Mouse (Mus musculus) G1E-ER4 (cell line): ENCODE measurements around the gene B3gat3. TPM values are rescaled to one million over a fixed set of nuclear protein-coding genes. Genes with fewer than 3 reads are reported as not detected.

Source experiments
- GATA1 ChIP-seq: IDR thresholded peaks from one replicate; pipeline ENCODE4 v1.8.0; 2012; ENCODE audit warnings: low read length, inconsistent platforms
- polyA plus RNA-seq: library from polyadenylated mRNA; stranded (reverse); fragments of >175 nt; gene quantifications from 2 replicates; pipeline ENCODE4 v1.2.3, GENCODE M21; 2012

The B3gat3 gene
- polyA plus RNA-seq: 110 and 120 TPM in 2 replicates

DNA sequence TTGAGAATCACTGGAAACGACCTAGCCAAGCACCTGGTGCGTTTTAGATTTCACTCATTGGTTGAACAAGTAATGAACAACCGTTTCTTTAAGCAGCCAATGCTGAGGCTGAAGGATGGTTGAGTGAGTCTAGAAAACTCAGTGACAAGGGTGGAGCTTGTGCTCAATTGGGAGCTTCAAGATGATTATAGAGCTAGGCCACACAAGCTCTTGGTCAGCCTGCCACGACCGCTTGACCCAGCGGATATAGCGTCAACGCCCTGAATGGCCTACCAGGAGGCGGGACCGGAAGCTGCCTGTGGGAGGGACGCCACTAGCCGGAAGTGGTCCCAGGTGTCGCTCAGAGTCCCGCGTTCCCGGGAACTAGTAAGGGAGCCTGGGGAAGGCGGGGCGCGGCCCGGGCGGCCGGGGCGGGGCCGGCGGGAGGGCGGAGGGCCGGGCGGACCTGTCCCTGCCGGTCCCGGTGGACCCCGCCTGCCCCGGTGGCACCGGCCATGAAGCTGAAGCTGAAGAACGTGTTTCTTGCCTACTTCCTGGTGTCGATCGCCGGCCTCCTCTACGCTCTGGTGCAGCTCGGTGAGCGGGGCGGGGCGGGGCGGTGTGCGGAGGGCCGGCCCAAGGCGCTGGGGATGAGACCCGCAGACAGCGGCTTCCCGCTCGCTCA, at the start of gene B3gat3:
B3gat3 (plus strand) TSS at position 302 of the 664 bp plus-strand sequence.
- TF ChIP-seq GATA1: no peak

DNA sequence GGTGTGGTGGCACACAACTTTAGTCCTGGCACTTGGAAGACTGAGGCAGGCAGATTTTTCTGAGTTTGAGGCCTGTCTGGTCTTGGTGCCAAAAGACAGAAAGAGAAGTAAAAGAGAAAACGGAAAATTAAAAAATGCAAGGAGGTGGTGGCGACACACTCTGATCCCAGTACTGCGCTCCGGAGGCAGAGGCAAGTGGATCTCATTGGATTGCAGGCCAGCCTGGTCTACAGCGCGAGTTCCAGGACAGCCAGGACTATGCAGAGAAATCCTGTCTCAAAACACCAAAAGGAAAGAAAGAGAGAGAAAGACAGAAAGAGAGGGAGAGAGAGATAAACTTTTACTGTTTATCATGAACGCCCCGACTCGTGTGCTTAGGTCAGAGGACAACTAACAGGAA, 49.3 kb upstream of the B3gat3 start:
- TF ChIP-seq GATA1: no peak

DNA sequence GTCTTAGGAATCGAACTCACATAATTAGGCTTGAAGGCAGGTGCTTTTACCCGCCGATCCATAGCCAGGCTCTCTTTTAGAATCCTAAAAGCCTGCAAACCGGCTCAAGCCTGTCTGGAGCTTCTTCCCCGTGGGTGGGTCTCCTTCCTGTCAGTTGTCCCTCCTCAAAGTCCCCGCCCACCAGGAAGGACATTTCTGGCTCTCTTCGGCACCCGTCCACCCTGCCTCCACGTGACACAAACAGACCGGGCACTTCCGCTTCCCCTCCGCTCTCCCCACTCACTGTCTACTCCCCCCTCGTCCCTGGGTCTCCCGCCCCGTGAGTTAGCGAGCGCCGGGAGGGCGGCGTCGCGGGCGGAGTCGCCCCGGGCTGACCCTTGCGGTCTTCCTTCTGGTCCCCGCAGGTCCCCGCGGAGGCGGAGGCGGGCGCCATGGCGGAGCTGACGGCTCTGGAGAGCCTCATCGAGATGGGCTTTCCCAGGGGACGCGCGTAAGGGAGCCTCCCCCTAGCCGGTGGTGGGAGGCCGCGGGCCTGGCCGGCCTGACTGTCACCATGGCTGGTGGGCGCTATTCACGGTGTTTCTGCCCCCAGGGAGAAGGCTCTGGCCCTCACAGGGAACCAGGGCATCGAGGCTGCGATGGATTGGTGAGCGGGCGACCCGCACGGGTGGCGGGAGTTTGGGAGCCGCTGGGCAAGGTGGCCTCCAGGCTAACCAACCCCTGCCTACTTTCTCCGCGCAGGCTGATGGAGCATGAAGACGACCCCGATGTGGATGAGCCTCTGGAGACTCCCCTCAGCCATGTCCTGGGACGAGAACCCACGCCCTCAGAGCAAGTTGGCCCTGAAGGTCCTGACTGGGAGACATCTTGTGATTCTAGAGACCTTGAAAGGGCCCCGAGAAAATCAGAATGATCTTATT, 48.6 kb upstream of the B3gat3 start, which contains the start of gene Ubxn1:
Ubxn1 (plus strand) TSS at position 230 of the 920 bp plus-strand sequence.
- no peak for TF ChIP-seq GATA1

DNA sequence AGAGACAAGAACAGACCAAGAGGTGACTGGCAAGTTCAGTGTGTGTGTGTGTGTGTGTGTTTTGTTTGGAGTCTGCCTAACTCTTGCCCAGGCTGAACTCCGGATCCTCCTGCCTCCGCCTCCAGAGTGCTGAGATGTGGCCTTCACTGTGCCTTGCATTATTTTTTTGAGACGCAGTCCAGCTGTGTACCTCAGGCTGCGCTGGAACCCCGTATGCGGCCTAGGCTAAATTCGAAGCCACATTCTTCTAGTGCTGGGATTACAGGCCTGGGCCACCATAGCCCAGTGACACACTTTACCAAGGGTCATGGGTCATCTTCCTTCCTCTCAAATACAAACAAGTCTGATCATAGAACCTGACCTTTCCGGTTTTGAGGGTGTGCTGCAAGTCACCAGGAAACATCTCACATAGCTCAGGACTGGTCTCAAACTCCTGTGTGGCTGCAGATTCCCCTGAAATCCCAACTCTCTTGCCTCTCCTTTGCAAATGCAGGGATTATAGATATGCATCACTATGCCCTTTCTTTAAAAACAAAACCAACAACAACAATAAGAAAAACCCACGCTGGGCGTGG, 47.8 kb upstream of the B3gat3 start:
- TF ChIP-seq GATA1: no peak

DNA sequence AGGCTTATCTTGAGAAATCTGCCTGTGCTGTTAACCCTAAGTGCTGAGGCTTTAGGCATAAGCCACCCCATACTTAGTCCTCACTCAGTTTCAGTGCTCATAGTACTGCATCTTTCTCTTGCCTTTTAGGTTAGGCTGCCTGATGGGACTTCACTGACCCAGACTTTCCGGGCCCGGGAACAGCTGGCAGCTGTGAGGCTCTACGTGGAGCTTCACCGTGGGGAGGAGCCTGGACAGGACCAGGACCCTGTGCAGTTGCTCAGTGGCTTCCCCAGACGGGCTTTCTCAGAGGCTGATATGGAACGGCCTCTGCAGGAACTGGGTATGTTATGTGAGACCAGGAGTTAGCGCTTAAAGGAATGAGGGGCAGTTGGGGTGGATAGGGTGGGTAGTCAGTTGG, 45.1 kb upstream of the B3gat3 start:
- no peak for TF ChIP-seq GATA1

DNA sequence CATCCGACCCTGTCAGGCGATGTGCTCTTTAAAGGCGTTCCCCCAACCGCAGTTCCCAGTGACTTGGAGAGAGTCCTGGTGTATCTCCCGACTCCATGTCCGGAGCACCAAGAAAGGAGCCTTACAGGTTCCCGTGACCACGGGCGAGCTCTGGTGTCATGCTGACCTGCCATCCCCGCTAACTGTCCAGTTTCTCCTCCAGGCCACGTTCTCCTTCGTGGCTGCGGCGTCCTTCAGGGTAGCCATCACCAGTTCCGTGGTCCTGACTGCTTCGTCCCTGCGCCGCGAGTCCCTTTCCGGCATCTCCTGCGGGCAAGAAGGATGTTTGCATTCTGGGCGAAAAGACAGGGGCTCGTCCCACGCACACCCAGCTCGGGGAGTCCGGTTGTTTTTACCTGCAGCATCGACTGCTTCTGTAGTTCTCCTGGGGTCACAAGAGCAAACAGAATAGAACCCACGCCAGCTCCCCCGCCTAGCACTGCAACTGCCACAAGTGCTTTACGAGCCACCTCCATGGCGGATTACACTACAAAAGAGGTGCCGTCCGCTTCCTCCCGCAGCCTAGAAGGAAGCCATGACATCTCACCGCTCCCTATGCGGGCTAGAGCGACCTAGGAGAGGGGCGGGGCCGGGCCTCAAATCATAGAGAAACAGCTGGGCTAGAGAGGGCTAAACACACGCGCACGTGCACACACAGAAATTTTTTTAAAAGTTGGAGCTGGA, 39.7 kb upstream of the B3gat3 start, which contains the start of gene Uqcc3:
Uqcc3 (minus strand) TSS at position 613 of the 723 bp plus-strand sequence.
- no peak for TF ChIP-seq GATA1

DNA sequence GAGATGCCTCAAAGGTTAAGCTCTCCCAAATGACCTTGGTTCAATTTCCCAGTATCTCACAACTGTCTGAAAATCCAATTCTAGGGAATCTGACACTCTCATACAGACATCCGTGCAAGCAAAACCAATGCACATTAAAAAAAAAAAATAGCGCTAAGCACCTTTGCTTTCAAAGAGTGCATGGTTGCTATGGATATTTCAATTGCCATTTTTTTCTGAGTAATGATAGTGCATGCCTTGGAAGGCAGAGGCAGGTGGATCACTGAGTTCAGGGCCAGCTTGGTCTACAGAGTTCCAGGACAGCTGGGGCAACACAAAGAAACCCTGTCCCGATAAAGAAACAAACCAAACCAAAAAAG, 39.2 kb upstream of the B3gat3 start:
- TF ChIP-seq GATA1: no peak

DNA sequence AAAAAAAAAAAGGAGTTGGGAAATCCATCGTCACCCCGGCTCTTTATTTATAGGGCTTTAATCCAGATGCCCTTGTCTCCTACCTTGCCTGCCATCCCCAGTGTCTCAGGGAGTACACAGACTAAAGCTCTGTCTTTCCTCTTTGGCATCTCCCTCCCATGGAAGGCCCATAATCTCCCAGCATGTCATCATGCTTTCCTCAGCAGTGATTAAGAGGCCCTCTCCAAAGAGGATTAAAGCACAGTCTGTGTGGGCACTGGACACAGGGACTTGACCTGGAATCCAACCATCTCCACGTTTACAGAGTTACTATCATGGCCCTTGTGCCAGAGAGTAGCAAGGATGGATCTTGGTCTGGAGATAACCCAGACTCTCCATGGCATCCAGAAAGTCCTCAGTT, 36.6 kb upstream of the B3gat3 start, which contains the start of the genes Lbhd1 and Gm49403:
Lbhd1 (plus strand) TSS at position 117 of the 400 bp plus-strand sequence.
Gm49403 (plus strand) TSS at position 315 of the 400 bp plus-strand sequence.
- TF ChIP-seq GATA1: no peak

DNA sequence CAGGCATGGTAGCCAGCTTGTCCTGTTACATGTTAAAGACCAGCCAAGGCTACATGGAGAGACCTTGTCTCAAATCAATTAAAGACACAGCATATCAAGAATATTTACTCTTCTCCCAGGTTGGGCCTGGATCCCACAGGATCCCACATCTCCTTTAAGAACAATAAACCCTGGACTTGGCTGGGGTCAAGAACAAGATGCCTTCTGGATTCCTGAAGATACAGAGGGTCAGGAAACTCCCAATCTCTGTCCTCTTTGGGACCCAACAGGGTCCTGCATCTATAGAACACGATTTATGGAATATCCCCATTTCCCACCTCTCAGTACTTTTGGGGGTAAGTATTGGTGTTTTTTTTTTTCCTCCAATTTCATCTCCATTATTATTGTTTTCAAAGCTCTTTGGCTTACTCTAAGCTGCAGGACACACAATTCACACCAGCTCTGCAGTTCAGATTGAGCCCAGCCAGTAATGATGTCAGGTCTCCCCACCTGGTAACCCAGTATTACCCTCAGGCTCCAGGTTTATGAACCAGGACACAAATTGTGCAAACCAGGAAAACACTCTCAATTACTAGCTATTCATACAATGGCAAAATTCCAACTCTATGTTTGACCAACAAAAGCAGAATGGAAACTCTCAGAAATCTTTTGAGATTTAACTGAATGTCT, 33.1 kb upstream of the B3gat3 start:
- TF ChIP-seq GATA1: no peak

DNA sequence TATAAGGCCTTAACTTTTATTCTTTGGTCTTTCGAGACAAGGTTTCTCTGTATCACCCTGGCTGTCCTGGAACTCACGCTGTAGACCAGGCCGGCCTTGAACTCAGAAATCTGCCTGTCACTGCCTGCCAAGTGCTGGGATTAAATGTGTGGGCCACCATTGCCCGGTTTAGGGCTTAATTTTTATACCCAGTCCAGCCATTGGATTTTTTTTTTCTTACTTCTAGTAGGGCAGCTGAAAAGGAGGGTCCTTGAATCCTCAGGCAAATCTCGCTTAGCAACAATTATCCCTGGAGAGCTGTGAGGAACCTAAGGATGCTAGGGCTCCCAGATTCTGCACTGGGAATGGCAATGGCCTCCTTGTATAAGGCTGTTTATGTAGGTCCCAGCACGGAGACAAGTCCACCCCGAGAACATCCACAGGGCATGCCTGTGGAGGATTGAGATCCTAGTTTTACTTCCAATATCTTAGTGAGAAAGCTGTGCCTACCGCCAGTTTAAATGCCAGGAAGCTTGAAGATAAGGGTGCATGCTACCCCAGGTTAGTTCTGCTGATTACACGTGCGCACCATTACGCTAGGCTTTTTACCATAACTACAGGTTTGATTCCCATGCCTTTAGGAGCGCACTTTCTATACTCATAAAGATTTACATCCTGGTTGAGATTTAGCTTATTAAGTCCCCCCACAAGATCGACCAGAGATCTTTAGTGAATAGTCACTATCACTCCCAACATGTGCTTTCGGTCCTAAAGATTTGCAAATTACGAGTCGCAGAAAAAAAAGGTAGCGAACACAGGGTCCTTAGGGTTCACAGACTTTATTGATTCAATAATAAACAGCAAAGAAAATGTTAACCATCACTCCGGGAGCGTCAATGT, 32.4 kb upstream of the B3gat3 start:
- peak; percentile 21 for TF ChIP-seq GATA1

DNA sequence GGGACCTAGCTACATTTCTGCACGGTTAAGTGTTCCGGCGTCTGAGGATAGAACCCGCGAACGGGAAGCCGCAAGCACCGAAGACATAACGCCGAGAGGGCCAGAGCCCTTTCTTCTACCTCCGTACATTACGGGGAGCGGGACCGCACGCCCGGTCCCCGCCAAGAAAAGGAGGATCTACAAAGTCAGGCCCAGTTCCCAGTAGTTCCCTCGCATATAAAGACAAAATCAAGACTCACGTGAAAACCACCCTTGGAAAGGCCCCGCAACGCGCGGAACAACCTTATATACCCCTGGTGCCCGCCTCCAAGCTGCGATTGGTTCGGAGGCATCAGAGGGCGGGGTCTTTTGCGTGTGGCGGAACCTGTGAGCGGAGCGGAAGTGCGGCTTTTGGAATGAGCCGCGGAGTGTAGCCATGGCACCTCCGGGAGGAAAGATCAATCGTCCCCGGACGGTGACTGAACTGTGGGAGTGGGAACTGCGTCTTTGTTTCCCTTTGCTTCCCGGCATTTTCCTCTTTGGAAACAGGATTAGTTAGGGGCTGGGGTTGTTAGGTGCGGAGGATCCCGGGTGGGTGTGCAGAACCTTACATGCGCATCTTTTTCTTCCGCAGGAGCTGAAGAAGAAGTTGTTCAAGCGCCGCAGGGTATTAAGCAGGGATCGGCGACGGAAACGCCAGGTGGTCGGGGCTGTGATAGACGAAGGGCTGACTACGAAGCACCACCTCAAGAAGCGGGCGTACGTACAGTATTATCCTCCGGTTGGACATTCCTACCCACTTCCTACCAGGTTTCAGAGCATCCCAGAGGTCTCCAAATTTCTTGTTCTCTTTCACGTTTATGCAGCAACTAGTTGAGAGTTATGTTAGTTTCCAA, 31.4 kb upstream of the B3gat3 start, which contains the start of the genes 1810009A15Rik and Gm49416:
1810009A15Rik (plus strand) TSS at position 343 of the 875 bp plus-strand sequence.
Gm49416 (plus strand) TSS at position 416 of the 875 bp plus-strand sequence.
- no peak for TF ChIP-seq GATA1
